Mouse (Mus musculus) kidney, embryonic 14.5 days (tissue): ENCODE data around the gene Vax2. TPM values are rescaled to one million over a fixed set of nuclear protein-coding genes. Genes with fewer than 3 reads are reported as not detected.

Source experiments
- ATAC-seq: fragments of 200-750 bp; cut with Nextera tagmentation; 2 replicates; pipeline ENCODE4 v1.8.0; 2017; ENCODE audit warnings: moderate number of reproducible peaks, mild to moderate bottlenecking, moderate TSS enrichment, moderate library complexity; ENCODE audit not compliant: low FRiP score, low TSS enrichment
- H3K27ac ChIP-seq: fragments of 300-500 bp; sonication (generic); 2 replicates; pipeline ENCODE4 v1.5.1; 2014; ENCODE audit warnings: low read depth, mild to moderate bottlenecking, low read length, moderate library complexity, mixed read lengths
- H3K27me3 ChIP-seq: fragments of 300-500 bp; sonication (generic); 2 replicates; pipeline ENCODE4 v1.6.1; 2014; ENCODE audit warnings: mild to moderate bottlenecking, low read length; ENCODE audit not compliant: control insufficient read depth, insufficient read depth
- H3K36me3 ChIP-seq: fragments of 300-500 bp; sonication (generic); 2 replicates; pipeline ENCODE4 v1.6.1; 2014; ENCODE audit warnings: low read length, mixed read lengths; ENCODE audit not compliant: control insufficient read depth, insufficient read depth
- H3K4me1 ChIP-seq: fragments of 300-500 bp; sonication (generic); 2 replicates; pipeline ENCODE4 v1.6.1; 2014; ENCODE audit warnings: low read length, mixed read lengths; ENCODE audit not compliant: control insufficient read depth, insufficient read depth
- H3K4me2 ChIP-seq: fragments of 300-500 bp; sonication (generic); replicated peaks from 2 replicates; pipeline ENCODE4 v1.6.1; 2014; ENCODE audit warnings: low read depth, mild to moderate bottlenecking, low read length
- H3K4me3 ChIP-seq: fragments of 300-500 bp; sonication (generic); 2 replicates; pipeline ENCODE4 v1.5.1; 2014; ENCODE audit warnings: mild to moderate bottlenecking, low read length
- H3K9ac ChIP-seq: fragments of 300-500 bp; sonication (generic); 2 replicates; pipeline ENCODE4 v1.6.1; 2014; ENCODE audit warnings: low read depth, mild to moderate bottlenecking, low read length, moderate library complexity
- H3K9me3 ChIP-seq: fragments of 300-500 bp; sonication (generic); 2 replicates; pipeline ENCODE4 v1.6.1; 2016; ENCODE audit warnings: low read length; ENCODE audit not compliant: control insufficient read depth
- WGBS: fragments of 180-500 bp; shearing (Covaris S2); extraction: QIAGEN DNeasy Blood & Tissue Kit; methylation state at CpG from one replicate; pipeline ENCODE4 v1.1.7; 2014; 5-methylcytosine and 5-hydroxymethylcytosine counted together
- polyA plus RNA-seq: library from polyadenylated mRNA; unstranded; fragments of >200 nt; fragmentation: Nextera tagmentation; extraction: Ambion mirVana; gene quantifications from 2 replicates; pipeline ENCODE4 v1.2.1, GENCODE M21; 2014

The Vax2 gene
- polyA plus RNA-seq, 1 experiment from 2014 or later = not detected

GRCm38 (mm10) chr6:83695731-83696130, 15.3 kb upstream of the Vax2 start:
- H3K4me1 ChIP-seq = no peaks in the 10 kb centered on the region
- no peaks in the 10 kb centered on the region for H3K36me3 ChIP-seq
- no peak overlapping the region for H3K4me3 ChIP-seq
- peaks cover 92% of the 10 kb centered on the region for H3K27me3 ChIP-seq
- H3K9me3 ChIP-seq = no peaks in the 10 kb centered on the region
- no peak overlapping the region for H3K9ac ChIP-seq
- H3K27ac ChIP-seq = no peak overlapping the region
- no peak for ATAC-seq
- WGBS = 3% methylated on average over 3 of the region's 3 CpGs
- H3K4me2 ChIP-seq = no peak overlapping the region

GRCm38 (mm10) chr6:83696684-83697083, 14.4 kb upstream of the Vax2 start:
- H3K36me3 ChIP-seq = no peaks in the 10 kb centered on the region
- no peak overlapping the region for H3K4me2 ChIP-seq
- H3K9me3 ChIP-seq = no peaks in the 10 kb centered on the region
- no peak for ATAC-seq
- no peak overlapping the region for H3K27ac ChIP-seq
- WGBS = under 1% methylated on average over 7 of the region's 7 CpGs
- no peaks in the 10 kb centered on the region for H3K4me1 ChIP-seq
- no peak overlapping the region for H3K9ac ChIP-seq
- peaks cover 90% of the 10 kb centered on the region for H3K27me3 ChIP-seq
- no peak overlapping the region for H3K4me3 ChIP-seq

GRCm38 (mm10) chr6:83697932-83698331, 13.1 kb upstream of the Vax2 start:
- Histone ChIP-seq H3K36me3 (no peaks in the 10 kb centered on the region), H3K9ac (no peak overlapping the region), H3K27ac (no peak overlapping the region), H3K4me2 (no peak overlapping the region), H3K9me3 (no peaks in the 10 kb centered on the region), H3K27me3 (peaks cover 87% of the 10 kb centered on the region), H3K4me3 (no peak overlapping the region), H3K4me1 (no peaks in the 10 kb centered on the region)
- ATAC-seq = no peak
- 2% methylated on average over 8 of the region's 8 CpGs for WGBS

GRCm38 (mm10) chr6:83699971-83700370, 11.1 kb upstream of the Vax2 start:
- 0 out of 2 replicates have a peak, but pooled peaks cover 4% of the 10 kb centered on the region for H3K9me3 ChIP-seq
- WGBS = 0% methylated on average over 5 of the region's 5 CpGs
- no peak for ATAC-seq
- H3K4me1 ChIP-seq = no peaks in the 10 kb centered on the region
- H3K36me3 ChIP-seq = no peaks in the 10 kb centered on the region
- H3K4me3 ChIP-seq = no peak overlapping the region
- H3K4me2 ChIP-seq = no peak overlapping the region
- peaks cover 88% of the 10 kb centered on the region for H3K27me3 ChIP-seq
- no peak overlapping the region for H3K27ac ChIP-seq
- H3K9ac ChIP-seq = no peak overlapping the region

GRCm38 (mm10) chr6:83701001-83701400, 10.1 kb upstream of the Vax2 start:
- 2% methylated on average over 11 of the region's 11 CpGs for WGBS
- Histone ChIP-seq H3K4me3 (no peak overlapping the region), H3K4me2 (no peak overlapping the region), H3K27me3 (peaks cover 88% of the 10 kb centered on the region), H3K27ac (no peak overlapping the region), H3K4me1 (no peaks in the 10 kb centered on the region), H3K9me3 (0 out of 2 replicates have a peak, but pooled peaks cover 4% of the 10 kb centered on the region), H3K36me3 (no peaks in the 10 kb centered on the region), H3K9ac (no peak overlapping the region)
- ATAC-seq = no peak

- WGBS = under 1% methylated on average over 53 of the region's 53 CpGs
- H3K4me2 ChIP-seq = no peak overlapping the region
- no peak overlapping the region for H3K9ac ChIP-seq
- H3K36me3 ChIP-seq = no peaks in the 10 kb centered on the region
- H3K9me3 ChIP-seq = 0 out of 2 replicates have a peak, but pooled peaks cover 4% of the 10 kb centered on the region
- ATAC-seq = peak; percentile 65; the same call in 1 of the 2 replicates
- no peak overlapping the region for H3K27ac ChIP-seq
- no peaks in the 10 kb centered on the region for H3K4me1 ChIP-seq
- peaks cover 88% of the 10 kb centered on the region for H3K27me3 ChIP-seq
- H3K4me3 ChIP-seq = no peak overlapping the region
Observed at GRCm38 (mm10) chr6:83702146-83702999, 8.7 kb upstream of the Vax2 start.

- H3K36me3 ChIP-seq = no peaks in the 10 kb centered on the region
- no peak overlapping the region for H3K27ac ChIP-seq
- no peak overlapping the region for H3K4me2 ChIP-seq
- H3K9ac ChIP-seq = no peak overlapping the region
- H3K27me3 ChIP-seq = peaks cover 88% of the 10 kb centered on the region
- H3K4me1 ChIP-seq = no peaks in the 10 kb centered on the region
- H3K9me3 ChIP-seq = 0 out of 2 replicates have a peak, but pooled peaks cover 4% of the 10 kb centered on the region
- H3K4me3 ChIP-seq = no peak overlapping the region
- ATAC-seq = no peak
- WGBS = 1% methylated on average over 27 of the region's 27 CpGs
Observed at GRCm38 (mm10) chr6:83703000-83703721, 7.9 kb upstream of the Vax2 start.

- Histone ChIP-seq H3K27ac (no peak overlapping the region), H3K4me3 (no peak overlapping the region), H3K4me1 (no peaks in the 10 kb centered on the region), H3K27me3 (peaks cover 88% of the 10 kb centered on the region), H3K9ac (no peak overlapping the region), H3K36me3 (no peaks in the 10 kb centered on the region), H3K9me3 (0 out of 2 replicates have a peak, but pooled peaks cover 4% of the 10 kb centered on the region), H3K4me2 (no peak overlapping the region)
- ATAC-seq = no peak
- WGBS = under 1% methylated on average over 10 of the region's 10 CpGs
Observed at GRCm38 (mm10) chr6:83703722-83704078, 7.4 kb upstream of the Vax2 start.

- Histone ChIP-seq H3K36me3 (no peaks in the 10 kb centered on the region), H3K4me1 (no peaks in the 10 kb centered on the region), H3K9ac (no peak overlapping the region), H3K27me3 (peaks cover 88% of the 10 kb centered on the region), H3K9me3 (0 out of 2 replicates have a peak, but pooled peaks cover 4% of the 10 kb centered on the region), H3K4me2 (no peak overlapping the region), H3K27ac (no peak overlapping the region), H3K4me3 (no peak overlapping the region)
- WGBS = 18% methylated on average over 1 of the region's 1 CpGs
- ATAC-seq = no peak
Observed at GRCm38 (mm10) chr6:83704294-83704693, 6.8 kb upstream of the Vax2 start.
